Comparison of ENCODE assay signal across 13 mouse cellular contexts in genomic region chr7:114807343-114807742, GRCm38 (mm10).
DNase-seq lines count a peak whose midpoint lies in the region; ATAC-seq lines count a peak whose summit lies in the region.
"Had no signal": no experiment of that assay in that cellular context is flagged by ENCODE, and none has a peak within 500 bp of the region (broad histone marks: within the 10 kb centered on the region; RNA-seq: fewer than 3 reads in every experiment).

No protein-coding gene starts in this region.

- DNase-seq in layer of hippocampus, adult 18-20 months (ENCODE audit: low spot score in 2 of 2): peak; percentile 50 to 70
- DNase-seq in layer of hippocampus, postnatal 10 days (ENCODE audit: low spot score in 2 of 2): no peak
- DNase-seq in layer of hippocampus, adult 8-10 months (ENCODE audit: low spot score in 2 of 2): peak; percentile 40 to 53
- peak; percentile 7 for DNase-seq in retina, postnatal 1 day
- DNase-seq in urinary bladder, adult 18-20 months (ENCODE audit: low spot score in 2 of 2): no peak
- DNase-seq in B cell, adult 2 months: no peak
- no peak for DNase-seq in thymus, adult 18-20 months
- DNase-seq: cerebellum, postnatal 36 days; kidney, adult 18-20 months; liver, embryonic 13.5 days; lung, postnatal 14 days had no signal

- peak; percentile 99 for ATAC-seq in frontal cortex, adult (ENCODE audit: low TSS enrichment)
- ATAC-seq: Patski had no signal

Comparison
In these comparisons a context has a peak if more than half of its experiments do, and no peak if none do; other contexts are left out.
1. DNase-seq: peak in layer of hippocampus, adult 18-20 months (2 of 2), layer of hippocampus, adult 8-10 months (2 of 2) and retina, postnatal 1 day (single experiment); none in layer of hippocampus, postnatal 10 days (0 of 2), urinary bladder, adult 18-20 months (0 of 2), B cell, adult 2 months (0 of 2) and thymus, adult 18-20 months (0 of 2).